Mouse (Mus musculus) bone marrow macrophage, adult 2 months (primary cell): Measurements from ENCODE around the gene Tbl1xr1.

Experiments used
- CTCF ChIP-seq: IDR thresholded peaks from 2 replicates; pipeline ENCODE4 v1.5.1; 2012; ENCODE audit warnings: low read depth, mild to moderate bottlenecking, low read length, moderate library complexity
- POLR2A ChIP-seq: IDR thresholded peaks from 2 replicates; pipeline ENCODE4 v1.6.1; 2012; ENCODE audit warnings: mild to moderate bottlenecking, low read depth, low read length, borderline replicate concordance

DNA sequence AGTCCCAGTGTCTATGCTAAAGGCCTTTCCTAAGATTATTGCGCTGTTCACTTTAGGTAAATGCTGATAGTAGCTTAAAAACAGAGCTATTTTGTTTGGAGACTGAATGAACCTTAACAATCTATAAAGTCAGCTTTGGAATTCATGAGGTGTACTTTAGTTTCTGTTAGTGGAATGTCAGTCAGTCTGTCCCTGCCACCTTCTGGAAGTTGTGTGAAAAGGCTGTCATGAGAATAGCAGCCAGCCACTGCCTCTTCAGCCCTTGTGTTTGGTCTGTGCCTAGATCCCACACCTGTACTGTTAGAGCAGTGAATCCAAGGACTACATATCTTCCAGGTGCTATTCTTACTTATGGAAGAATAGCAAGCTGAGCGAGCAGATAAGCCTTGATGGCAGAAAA, 67.8 kb downstream of the Tbl1xr1 start:
- no peak for TF ChIP-seq POLR2A
- TF ChIP-seq CTCF = no peak
